Mouse (Mus musculus) testis, adult 2 months (tissue): ENCODE measurements around the gene Comt.

Experiments used
- CTCF ChIP-seq: fragments of 200-500 bp; IDR thresholded peaks from 2 replicates; pipeline ENCODE4 v1.5.1; 2012; ENCODE audit warnings: low read depth, mild to moderate bottlenecking, inconsistent platforms, low read length, moderate library complexity; ENCODE audit not compliant: control insufficient read depth, insufficient read depth, insufficient replicate concordance
- POLR2A ChIP-seq: fragments of 200-500 bp; IDR thresholded peaks from 2 replicates; pipeline ENCODE4 v1.6.1; 2012; ENCODE audit warnings: low read depth, mild to moderate bottlenecking, inconsistent platforms, low read length, moderate library complexity; ENCODE audit not compliant: control insufficient read depth

DNA sequence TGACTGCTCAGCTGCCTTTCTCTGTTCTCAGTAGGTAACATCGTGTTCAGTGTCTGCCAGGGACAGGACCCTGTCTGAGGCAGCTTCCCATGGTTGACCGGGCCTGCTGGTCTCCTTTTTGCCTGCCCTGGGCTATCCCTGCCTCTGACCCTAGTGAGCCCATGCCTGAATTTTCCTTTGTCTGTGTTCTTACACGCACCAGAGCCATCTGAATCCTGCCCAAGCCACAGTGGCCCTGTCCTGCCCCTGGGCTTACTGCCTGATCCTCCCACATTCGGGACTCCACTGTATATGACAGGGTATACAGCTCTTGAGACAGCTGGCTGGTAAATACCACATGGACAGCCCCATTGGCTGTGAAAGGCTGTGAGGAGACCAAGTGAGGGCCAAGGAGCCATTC is 16.9 kb downstream of the Comt start:
- no peak for TF ChIP-seq POLR2A
- no peak for TF ChIP-seq CTCF
